Mouse (Mus musculus) intestine, embryonic 16.5 days (tissue): ENCODE results near the gene Bloc1s6. TPM values are rescaled to one million over a fixed set of nuclear protein-coding genes. Genes with fewer than 3 reads are reported as not detected.
A peak's percentile ranks its signal among the peaks of the same experiment; 100 is the strongest.

Experiments used
- ATAC-seq: fragments of 200-750 bp; cut with Nextera tagmentation; 2 replicates; pipeline ENCODE4 v1.8.0; 2017; ENCODE audit warnings: moderate TSS enrichment, moderate library complexity
- H3K27ac ChIP-seq: fragments of 300-500 bp; sonication (generic); 2 replicates; pipeline ENCODE4 v1.5.1; 2014; ENCODE audit warnings: mild to moderate bottlenecking, low read length
- H3K27me3 ChIP-seq: fragments of 300-500 bp; sonication (generic); replicated peaks from 2 replicates; pipeline ENCODE4 v1.6.1; 2014; ENCODE audit warnings: low read length, control low read depth, mixed read lengths; ENCODE audit not compliant: control insufficient read depth, insufficient read depth
- H3K36me3 ChIP-seq: fragments of 300-500 bp; sonication (generic); 2 replicates; pipeline ENCODE4 v1.6.1; 2014; ENCODE audit warnings: low read length, control low read depth; ENCODE audit not compliant: control insufficient read depth, insufficient read depth
- H3K4me1 ChIP-seq: fragments of 300-500 bp; sonication (generic); 2 replicates; pipeline ENCODE4 v1.6.1; 2014; ENCODE audit warnings: low read length, control low read depth, mixed read lengths; ENCODE audit not compliant: control insufficient read depth, insufficient read depth
- H3K4me2 ChIP-seq: fragments of 300-500 bp; sonication (generic); 2 replicates; pipeline ENCODE4 v1.6.1; 2014; ENCODE audit warnings: low read depth, low read length, control low read depth
- H3K4me3 ChIP-seq: fragments of 300-500 bp; sonication (generic); 2 replicates; pipeline ENCODE4 v1.5.1; 2014; ENCODE audit warnings: mild to moderate bottlenecking, low read length
- H3K9ac ChIP-seq: fragments of 300-500 bp; sonication (generic); 2 replicates; pipeline ENCODE4 v1.6.1; 2014; ENCODE audit warnings: low read depth, low read length
- H3K9me3 ChIP-seq: fragments of 300-500 bp; sonication (generic); 2 replicates; pipeline ENCODE4 v1.6.1; 2016; ENCODE audit warnings: low read length, control low read depth; ENCODE audit not compliant: control insufficient read depth
- WGBS: fragments of 180-500 bp; shearing (Covaris S2); extraction: QIAGEN DNeasy Blood & Tissue Kit; methylation state at CpG from one replicate; pipeline ENCODE4 v1.1.7; 2014; 5-methylcytosine and 5-hydroxymethylcytosine counted together
- polyA plus RNA-seq: library from polyadenylated mRNA; unstranded; fragments of >200 nt; fragmentation: Nextera tagmentation; extraction: Ambion mirVana; gene quantifications from 2 replicates; pipeline ENCODE4 v1.2.1, GENCODE M21; 2015

Gene Bloc1s6
- polyA plus RNA-seq, 1 experiment from 2014 or later: 54.4 TPM

DNA sequence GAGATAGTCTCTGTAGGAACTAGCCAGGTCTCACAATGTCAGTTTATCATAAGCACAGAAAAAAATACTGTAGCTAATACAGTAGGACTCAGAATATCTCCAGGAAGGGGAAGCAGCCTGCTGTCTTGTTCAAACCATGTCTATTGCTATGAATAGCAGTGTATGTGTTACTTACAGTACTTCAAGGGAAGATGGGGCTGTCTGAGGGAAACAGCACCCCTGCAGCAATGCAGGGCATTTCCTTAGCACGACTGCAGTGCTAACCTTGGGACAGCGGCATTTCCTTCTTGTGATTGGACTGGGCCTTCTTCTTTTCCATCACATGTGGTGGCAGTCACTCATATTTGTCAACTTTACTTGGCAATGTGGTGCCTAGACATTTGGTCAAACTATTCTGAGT is 38.5 kb downstream of the Bloc1s6 start:
- H3K4me1 ChIP-seq: peaks cover 6% of the 10 kb centered on the region; the same call in 1 of the 2 replicates
- H3K4me2 ChIP-seq: no peak overlapping the region
- no peak for ATAC-seq
- no peaks in the 10 kb centered on the region for H3K36me3 ChIP-seq
- H3K27me3 ChIP-seq: no peaks in the 10 kb centered on the region
- no peak overlapping the region for H3K27ac ChIP-seq
- 69% methylated on average over 2 of the region's 2 CpGs for WGBS
- H3K9ac ChIP-seq: no peak overlapping the region
- H3K4me3 ChIP-seq: no peak overlapping the region
- H3K9me3 ChIP-seq: no peaks in the 10 kb centered on the region

DNA sequence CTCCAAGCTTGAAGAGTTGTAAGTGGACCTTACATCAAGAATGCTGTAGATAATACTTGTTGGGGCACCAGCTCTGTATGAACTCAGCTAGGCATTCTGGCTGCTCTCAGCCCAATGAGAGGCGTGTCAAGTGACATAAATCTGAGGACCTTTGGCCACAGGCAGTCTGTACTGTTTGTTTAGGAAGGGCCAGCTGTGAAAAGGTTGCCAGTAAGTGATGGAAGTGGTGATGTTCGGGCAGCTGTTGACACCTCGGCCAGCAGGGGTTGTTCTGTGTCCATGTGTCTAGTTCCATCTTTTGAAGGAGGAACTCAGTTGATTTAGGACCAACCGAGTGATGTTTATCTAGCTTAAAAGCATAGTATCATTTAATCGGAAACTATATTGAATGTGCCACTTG is 41.7 kb downstream of the Bloc1s6 start:
- no peaks in the 10 kb centered on the region for H3K9me3 ChIP-seq
- no peaks in the 10 kb centered on the region for H3K27me3 ChIP-seq
- no peak overlapping the region for H3K4me2 ChIP-seq
- no peak overlapping the region for H3K9ac ChIP-seq
- no peaks in the 10 kb centered on the region for H3K36me3 ChIP-seq
- H3K27ac ChIP-seq: no peak overlapping the region
- peaks cover 9% of the 10 kb centered on the region for H3K4me1 ChIP-seq
- ATAC-seq: peak; percentile 81
- 33% methylated on average over 5 of the region's 5 CpGs for WGBS
- no peak overlapping the region for H3K4me3 ChIP-seq

DNA sequence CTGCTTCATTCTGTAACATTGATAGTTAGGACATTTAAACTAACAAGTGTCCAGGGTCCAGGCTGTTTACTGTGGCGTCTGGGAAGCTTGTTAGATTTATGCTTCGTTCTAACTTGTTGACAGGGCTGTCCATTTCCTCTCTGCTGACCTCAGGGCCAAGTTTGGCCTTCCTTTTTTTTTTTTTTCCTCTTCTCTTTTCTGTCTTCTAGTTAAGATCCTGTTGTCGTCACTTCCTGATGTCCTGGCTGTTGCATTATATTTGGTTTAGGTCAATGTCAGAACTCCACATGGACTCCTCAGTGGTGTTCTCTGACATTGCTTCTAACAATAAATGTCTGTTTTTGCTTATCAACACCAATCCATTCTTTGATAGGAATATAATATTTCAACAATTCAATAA is 42.1 kb downstream of the Bloc1s6 start:
- Histone ChIP-seq H3K36me3 (no peaks in the 10 kb centered on the region), H3K9ac (no peak overlapping the region), H3K4me3 (no peak overlapping the region), H3K4me1 (peaks cover 9% of the 10 kb centered on the region), H3K27me3 (no peaks in the 10 kb centered on the region), H3K9me3 (no peaks in the 10 kb centered on the region), H3K27ac (no peak overlapping the region), H3K4me2 (no peak overlapping the region)
- ATAC-seq: no peak
- 41% methylated on average over 3 of the region's 3 CpGs for WGBS

DNA sequence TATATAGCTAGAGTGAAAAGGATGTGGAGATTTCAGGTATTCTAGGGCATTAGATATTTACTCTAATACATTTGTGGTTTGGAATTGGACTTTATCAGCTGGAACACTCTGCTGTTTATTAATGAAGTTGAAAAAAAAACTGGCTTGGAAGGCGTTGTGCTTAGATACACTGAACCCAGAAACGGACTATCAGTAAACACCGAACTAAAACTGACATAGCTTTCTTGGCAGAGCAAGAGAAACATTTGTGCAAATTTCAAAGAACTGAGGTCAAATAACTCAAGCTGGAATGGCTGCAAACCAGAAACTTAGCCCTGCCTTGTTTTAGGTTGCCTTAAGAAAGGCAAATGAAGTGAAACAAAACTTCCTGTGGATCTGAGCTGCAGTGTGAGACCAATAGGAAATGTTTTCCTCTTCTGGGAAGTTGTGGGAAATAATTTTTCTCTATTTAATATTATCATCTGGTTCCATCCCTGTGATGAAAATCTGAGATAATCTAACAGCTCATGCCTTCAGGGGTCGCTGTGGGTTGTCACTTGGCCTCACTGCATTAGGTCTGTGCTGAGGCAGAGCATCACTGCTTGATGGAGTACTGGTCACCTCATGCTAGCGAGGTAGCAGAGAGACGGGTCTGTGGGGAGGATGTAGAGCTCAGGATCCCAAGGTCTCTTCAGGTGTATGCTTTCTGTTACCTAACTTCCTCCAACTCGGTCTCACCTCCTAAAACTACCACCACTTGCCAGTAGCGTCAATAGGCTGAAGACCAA is 43.5 kb downstream of the Bloc1s6 start:
- H3K27me3 ChIP-seq: no peaks in the 10 kb centered on the region

DNA sequence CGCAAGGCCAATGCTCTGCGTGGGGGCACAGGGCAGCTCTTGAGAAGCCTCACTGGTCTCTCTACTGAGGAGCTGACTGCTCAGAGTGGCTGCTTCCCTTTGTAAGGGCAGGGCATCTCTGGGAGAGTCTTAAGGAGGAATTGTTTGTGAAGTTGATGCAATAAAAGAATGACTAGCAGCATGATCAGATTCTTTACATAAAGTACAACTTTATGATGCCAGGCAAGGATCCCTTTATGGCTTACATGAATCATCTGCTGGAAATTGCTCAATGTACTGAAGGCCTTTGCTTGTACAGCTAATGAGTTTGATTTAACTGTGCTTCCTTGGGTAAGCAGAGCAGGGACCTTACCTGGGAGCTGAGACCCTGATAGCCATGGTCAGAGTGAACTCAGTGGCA is 45.4 kb downstream of the Bloc1s6 start:
- Histone ChIP-seq H3K9ac (no peak overlapping the region), H3K9me3 (no peaks in the 10 kb centered on the region)
- peak; percentile 91 for ATAC-seq

More for the DNA sequence above, 43.5 kb downstream of the Bloc1s6 start:
- Histone ChIP-seq H3K9ac (no peak overlapping the region), H3K9me3 (no peaks in the 10 kb centered on the region), H3K4me2 (no peak overlapping the region), H3K4me3 (no peak overlapping the region), H3K36me3 (no peaks in the 10 kb centered on the region), H3K4me1 (peaks cover 9% of the 10 kb centered on the region), H3K27ac (no peak overlapping the region)
- WGBS: 68% methylated on average over 8 of the region's 8 CpGs
- ATAC-seq: no peak

DNA sequence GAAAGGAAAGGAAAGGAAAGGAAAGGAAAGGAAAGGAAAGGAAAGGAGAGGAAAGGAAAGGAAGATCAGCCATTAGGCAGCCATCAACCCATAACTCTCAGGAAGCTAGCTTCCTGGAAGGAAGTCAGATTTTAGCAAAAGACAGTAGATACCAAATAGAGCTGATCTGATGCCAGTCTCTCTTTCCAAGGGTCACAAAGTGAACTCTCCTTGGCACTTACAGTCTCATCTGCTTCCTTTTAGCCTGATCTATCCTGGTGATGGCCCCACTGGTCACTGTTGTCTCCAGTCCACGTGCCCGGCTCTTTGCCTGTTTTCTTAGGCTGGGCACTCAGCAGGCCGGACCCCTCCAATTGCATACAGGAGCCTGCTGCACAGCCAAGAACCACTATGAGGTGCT is 46.4 kb downstream of the Bloc1s6 start:
- Histone ChIP-seq H3K4me3 (no peak overlapping the region), H3K9me3 (no peaks in the 10 kb centered on the region), H3K36me3 (no peaks in the 10 kb centered on the region), H3K27me3 (no peaks in the 10 kb centered on the region), H3K27ac (no peak overlapping the region), H3K9ac (no peak overlapping the region), H3K4me1 (peaks cover 6% of the 10 kb centered on the region), H3K4me2 (no peak overlapping the region)
- ATAC-seq: no peak
- WGBS: 93% methylated on average over 3 of the region's 3 CpGs

More for the DNA sequence above, 45.4 kb downstream of the Bloc1s6 start:
- H3K36me3 ChIP-seq: no peaks in the 10 kb centered on the region
- no peak overlapping the region for H3K4me2 ChIP-seq
- peak overlapping the region; percentile 36; the same call in 1 of the 2 replicates for H3K27ac ChIP-seq
- H3K4me3 ChIP-seq: no peak overlapping the region
- H3K4me1 ChIP-seq: peaks cover 9% of the 10 kb centered on the region
- no peaks in the 10 kb centered on the region for H3K27me3 ChIP-seq
- WGBS: 57% methylated on average over 2 of the region's 2 CpGs

DNA sequence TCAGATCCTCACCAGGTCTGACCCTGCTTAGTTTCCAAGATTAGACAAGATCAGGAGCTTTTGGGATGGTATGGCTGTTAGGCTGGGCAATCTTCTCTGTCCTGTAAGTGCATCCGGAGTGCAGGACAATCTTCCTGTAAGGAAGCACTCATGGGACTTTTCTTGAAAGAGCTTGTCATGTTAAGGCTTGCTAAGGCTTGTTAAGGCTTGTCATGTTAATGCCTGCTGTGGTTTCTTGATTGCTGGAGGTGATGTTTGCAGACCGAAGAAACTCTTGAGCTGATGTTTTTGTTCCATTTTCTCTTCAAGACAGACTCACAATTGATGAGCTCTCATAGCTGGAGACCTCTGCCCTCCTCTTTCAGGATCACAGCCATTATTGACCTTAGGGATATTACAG is 47.9 kb downstream of the Bloc1s6 start:
- Histone ChIP-seq H3K36me3 (no peaks in the 10 kb centered on the region), H3K27ac (no peak overlapping the region), H3K4me2 (no peak overlapping the region), H3K27me3 (no peaks in the 10 kb centered on the region), H3K4me3 (no peak overlapping the region), H3K9me3 (no peaks in the 10 kb centered on the region), H3K4me1 (peaks cover 3% of the 10 kb centered on the region), H3K9ac (no peak overlapping the region)
- ATAC-seq: no peak
- WGBS: 91% methylated on average over 2 of the region's 2 CpGs

DNA sequence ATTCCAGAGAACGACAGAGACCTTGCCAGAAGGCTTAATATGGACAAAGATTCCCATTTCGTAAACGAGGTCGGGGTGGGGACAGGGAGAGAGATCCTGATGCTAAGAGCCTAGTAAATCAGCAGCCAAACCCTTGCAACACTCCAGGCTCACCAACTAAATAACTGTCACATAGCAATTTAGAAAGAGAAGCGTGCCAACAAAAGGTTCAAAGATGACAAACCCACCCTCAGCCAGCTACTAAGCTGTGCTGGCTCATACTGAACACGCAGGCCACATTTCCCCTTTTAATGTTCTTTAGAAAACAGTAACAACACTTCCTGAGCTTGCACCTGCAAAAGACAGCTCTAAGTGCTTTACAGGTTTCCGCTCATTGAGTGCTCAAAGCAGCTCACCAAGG is 51.0 kb downstream of the Bloc1s6 start:
- peak overlapping the region; percentile 3; the same call in 1 of the 2 replicates for H3K27ac ChIP-seq
- H3K36me3 ChIP-seq: no peaks in the 10 kb centered on the region
- H3K27me3 ChIP-seq: no peaks in the 10 kb centered on the region
- WGBS: 56% methylated on average over 7 of the region's 7 CpGs
- H3K4me2 ChIP-seq: no peak overlapping the region
- no peak overlapping the region for H3K4me3 ChIP-seq
- H3K9me3 ChIP-seq: no peaks in the 10 kb centered on the region
- ATAC-seq: peak; percentile 63
- H3K4me1 ChIP-seq: no peaks in the 10 kb centered on the region
- H3K9ac ChIP-seq: no peak overlapping the region

DNA sequence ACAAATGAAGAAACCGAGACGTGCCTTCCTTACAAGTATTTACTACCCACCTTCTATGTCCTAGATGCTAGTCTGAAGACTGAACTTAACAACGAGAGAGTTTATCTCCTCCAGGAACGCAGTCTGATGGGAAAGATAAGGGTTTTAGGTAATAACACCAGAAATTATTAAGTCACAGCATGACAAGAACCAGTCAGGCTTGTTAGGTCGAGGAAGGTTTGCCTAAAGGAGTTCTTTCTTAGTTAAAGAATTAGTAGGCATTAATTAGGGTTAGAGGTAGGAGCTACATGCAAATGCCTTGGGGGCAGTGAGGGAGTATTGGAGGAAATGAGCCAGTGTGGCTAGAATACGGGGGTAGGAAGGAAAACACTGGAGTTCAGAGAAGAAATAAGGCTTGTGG is 51.4 kb downstream of the Bloc1s6 start:
- 65% methylated on average over 6 of the region's 6 CpGs for WGBS

More for the DNA sequence above, 51.4 kb downstream of the Bloc1s6 start:
- Histone ChIP-seq H3K4me2 (no peak overlapping the region), H3K27me3 (no peaks in the 10 kb centered on the region), H3K27ac (peak overlapping the region; percentile 3; the same call in 1 of the 2 replicates), H3K9me3 (no peaks in the 10 kb centered on the region), H3K4me3 (no peak overlapping the region), H3K4me1 (no peaks in the 10 kb centered on the region), H3K9ac (no peak overlapping the region), H3K36me3 (no peaks in the 10 kb centered on the region)
- no peak for ATAC-seq
